ENCODE assay signal across 8 mouse cellular contexts in the genomic region with DNA sequence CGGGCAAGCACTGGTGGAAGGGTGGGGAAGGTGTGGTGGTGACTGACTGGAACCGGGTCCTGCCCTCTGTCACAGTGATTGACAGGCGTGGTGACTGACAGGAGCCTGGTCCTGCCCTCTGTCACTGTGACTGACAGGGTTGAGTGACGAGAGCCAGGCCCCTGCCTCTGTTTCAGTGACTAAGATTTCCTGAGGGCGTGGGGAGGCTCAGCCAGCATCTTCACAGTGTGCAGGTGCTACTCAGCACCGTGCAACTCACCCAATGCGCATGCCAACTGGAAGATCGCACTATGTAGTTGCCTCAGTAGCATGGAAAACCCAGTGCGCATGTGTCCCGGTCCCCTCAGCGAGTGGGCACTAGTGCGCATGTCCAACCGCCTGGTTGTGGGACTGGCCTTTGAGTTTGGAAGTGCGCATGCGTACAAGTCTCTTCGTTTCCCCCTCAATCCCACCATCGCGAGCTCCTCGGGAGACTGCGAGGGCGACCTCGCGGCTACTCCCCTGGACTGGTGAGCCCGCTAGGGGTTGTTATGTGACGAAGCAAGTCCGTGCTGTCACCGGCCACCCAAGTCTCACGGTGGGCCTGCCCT. TPM values are rescaled to one million over a fixed set of nuclear protein-coding genes. Genes with fewer than 3 reads are reported as not detected.
DNase-seq lines count a peak whose midpoint lies in the region; ATAC-seq and TF ChIP-seq lines count a peak whose summit lies in the region.

No protein-coding gene starts in this region.

- ATAC-seq in heart, embryonic 14.5 days (ENCODE audit: insufficient number of reproducible peaks, insufficient read depth, low FRiP score, low read depth): peak; percentile 87
- peak; percentile 88 for ATAC-seq in liver, embryonic 14.5 days (ENCODE audit: insufficient read depth)
- peak; percentile 95 for ATAC-seq in neural tube, embryonic 11.5 days (ENCODE audit: insufficient read depth, low FRiP score, low TSS enrichment)
- peak; percentile 92 for ATAC-seq in stomach, postnatal 0 days (ENCODE audit: low FRiP score, low TSS enrichment)

- peak overlapping the region; percentile 90 to 92 for H3K27ac ChIP-seq in heart, embryonic 14.5 days (replicated peaks in 1 of 2; ENCODE audit: control insufficient read depth in 1 of 2, insufficient read depth in 1 of 2, low read depth in 2 of 2, low read length in 2 of 2)
- H3K27ac ChIP-seq in liver, embryonic 14.5 days: peak overlapping the region; percentile 82
- H3K27ac ChIP-seq in neural tube, embryonic 11.5 days (ENCODE audit: low read depth, low read length): peak overlapping the region; percentile 57; the same call in 1 of the 2 replicates
- peak overlapping the region; percentile 96 for H3K27ac ChIP-seq in stomach, postnatal 0 days (replicated peaks)

- H3K36me3 ChIP-seq in heart, embryonic 14.5 days (ENCODE audit: control insufficient read depth, insufficient read depth, low read length): no peaks in the 10 kb centered on the region
- no peaks in the 10 kb centered on the region for H3K36me3 ChIP-seq in liver, embryonic 14.5 days (replicated peaks; ENCODE audit: control insufficient read depth, insufficient read depth, low read depth)
- no peaks in the 10 kb centered on the region; the same call in 1 of the 2 replicates for H3K36me3 ChIP-seq in neural tube, embryonic 11.5 days (ENCODE audit: control insufficient read depth, insufficient read depth, low read length)
- H3K36me3 ChIP-seq in stomach, postnatal 0 days (ENCODE audit: control insufficient read depth, insufficient read depth, low read length): no peaks in the 10 kb centered on the region

- H3K4me3 ChIP-seq in heart, embryonic 14.5 days (ENCODE audit: control insufficient read depth in 1 of 2, insufficient read depth in 1 of 2, low read depth in 1 of 2, low read length in 2 of 2): peak overlapping the region; percentile 58 to 71
- peak overlapping the region; percentile 79 to 84 for H3K4me3 ChIP-seq in liver, embryonic 14.5 days (ENCODE audit: insufficient read depth in 1 of 2, low read depth in 2 of 2, low read length in 2 of 2)
- peak overlapping the region; percentile 75 for H3K4me3 ChIP-seq in neural tube, embryonic 11.5 days (ENCODE audit: low read depth, low read length)
- H3K4me3 ChIP-seq in stomach, postnatal 0 days (ENCODE audit: low read depth, low read length): peak overlapping the region; percentile 81

- no peak for TF ChIP-seq EP300 in liver, embryonic 14.5 days (IDR thresholded peaks at IDR 0.05; ENCODE audit: low read depth)
- TF ChIP-seq EP300 in stomach, postnatal 0 days (optimal IDR thresholded peaks at IDR 0.05): no peak

- H3K27me3 ChIP-seq in heart, embryonic 14.5 days (ENCODE audit: control insufficient read depth, insufficient read depth, low read length): no peaks in the 10 kb centered on the region
- H3K27me3 ChIP-seq in liver, embryonic 14.5 days (ENCODE audit: control insufficient read depth, insufficient read depth, low read length): no peaks in the 10 kb centered on the region
- H3K27me3 ChIP-seq in neural tube, embryonic 11.5 days (ENCODE audit: control insufficient read depth, insufficient read depth, low read length): no peaks in the 10 kb centered on the region
- H3K27me3 ChIP-seq in stomach, postnatal 0 days (ENCODE audit: control insufficient read depth, insufficient read depth, low read length): no peaks in the 10 kb centered on the region

- peak overlapping the region; percentile 95 for H3K4me2 ChIP-seq in heart, embryonic 14.5 days (ENCODE audit: low read length)
- H3K4me2 ChIP-seq in liver, embryonic 14.5 days (ENCODE audit: low read depth): peak overlapping the region; percentile 96
- H3K4me2 ChIP-seq in neural tube, embryonic 11.5 days (ENCODE audit: low read depth): peak overlapping the region; percentile 89
- peak overlapping the region; percentile 98 for H3K4me2 ChIP-seq in stomach, postnatal 0 days (replicated peaks; ENCODE audit: low read depth)

- 0 out of 2 replicates have a peak, but pooled peaks cover 3% of the 10 kb centered on the region for H3K9me3 ChIP-seq in heart, embryonic 14.5 days (ENCODE audit: control insufficient read depth, low read length)
- no peaks in the 10 kb centered on the region for H3K9me3 ChIP-seq in liver, embryonic 14.5 days (ENCODE audit: control insufficient read depth, low read length)
- peaks cover 10% of the 10 kb centered on the region for H3K9me3 ChIP-seq in neural tube, embryonic 11.5 days (ENCODE audit: control insufficient read depth, low read length)
- no peaks in the 10 kb centered on the region for H3K9me3 ChIP-seq in stomach, postnatal 0 days (ENCODE audit: control insufficient read depth, low read length)

- WGBS in heart, embryonic 14.5 days: 2% methylated on average over 28 of the region's 28 CpGs
- under 1% methylated on average over 28 of the region's 28 CpGs for WGBS in liver, embryonic 14.5 days (ENCODE audit: insufficient replicate concordance)
- whole genome bisulfite sequencing in neural tube, embryonic 11.5 days: under 1% methylated on average over 28 of the region's 28 CpGs
- under 1% methylated on average over 28 of the region's 28 CpGs for WGBS in stomach, postnatal 0 days

- peak; percentile 16 for TF ChIP-seq CTCF in liver, embryonic 14.5 days (IDR thresholded peaks at IDR 0.05; ENCODE audit: low read depth)
- TF ChIP-seq CTCF in stomach, postnatal 0 days (IDR thresholded peaks at IDR 0.05; ENCODE audit: low read depth): peak; percentile 15

- peak; percentile 99 for DNase-seq in CD4-positive, CD25-positive, alpha-beta regulatory T cell, adult 2 months (ENCODE audit: low read depth, low spot score)
- DNase-seq in brain, embryonic 18.5 days (ENCODE audit: low read depth, low spot score): peak; percentile 97
- peak; percentile 93 for DNase-seq in fibroblast of lung, adult 2 months (ENCODE audit: low read depth)
- peak; percentile 97 to 98 for DNase-seq in kidney, postnatal 25 days
- peak; percentile 88 to 91 (median 88) for DNase-seq in liver, embryonic 14.5 days (ENCODE audit: low read depth in 3 of 3, low spot score in 3 of 3)
- DNase-seq in neural tube, embryonic 11.5 days (ENCODE audit: low spot score): peak; percentile 96
- peak; percentile 94 for DNase-seq in stomach, postnatal 0 days (ENCODE audit: low spot score)

- H3K4me1 ChIP-seq in heart, embryonic 14.5 days (ENCODE audit: control insufficient read depth in 2 of 2, insufficient read depth in 2 of 2, low read length in 2 of 2): peaks cover 2 to 11% of the 10 kb centered on the region in 2 experiments; a peak in 1 of 4 replicates
- peaks cover 6 to 11% of the 10 kb centered on the region in 2 experiments for H3K4me1 ChIP-seq in liver, embryonic 14.5 days (replicated peaks; ENCODE audit: control insufficient read depth in 2 of 2, insufficient read depth in 2 of 2, low read length in 1 of 2)
- H3K4me1 ChIP-seq in neural tube, embryonic 11.5 days (ENCODE audit: control insufficient read depth, insufficient read depth, low read length): peaks cover 5% of the 10 kb centered on the region; the same call in 1 of the 2 replicates
- no peaks in the 10 kb centered on the region; the same call in 1 of the 2 replicates for H3K4me1 ChIP-seq in stomach, postnatal 0 days (replicated peaks; ENCODE audit: control insufficient read depth, insufficient read depth)

- peak overlapping the region; percentile 81 for H3K9ac ChIP-seq in heart, embryonic 14.5 days (ENCODE audit: low read length)
- peak overlapping the region; percentile 77 for H3K9ac ChIP-seq in liver, embryonic 14.5 days (replicated peaks)
- peak overlapping the region; percentile 71 for H3K9ac ChIP-seq in neural tube, embryonic 11.5 days (ENCODE audit: low read length)
- H3K9ac ChIP-seq in stomach, postnatal 0 days (ENCODE audit: low read length): peak overlapping the region; percentile 79

RNA-seq across cellular contexts. Expression of gene Gm10775, which starts 18.7 kb away (rescaled TPM):
- polyA plus RNA-seq in heart, embryonic 14.5 days (2014; fragmentation: Nextera tagmentation; extraction: Ambion mirVana): not detected in 2 replicates
- not detected in 2 replicates for polyA plus RNA-seq in liver, embryonic 14.5 days (2012; rRNA removed)
- polyA plus RNA-seq in liver, embryonic 14.5 days (2014; fragmentation: Nextera tagmentation; extraction: Ambion mirVana): not detected in 2 replicates
- not detected in 2 replicates for polyA plus RNA-seq in neural tube, embryonic 11.5 days (2014; fragmentation: Nextera tagmentation; extraction: Ambion mirVana)
- not detected in 2 replicates for polyA plus RNA-seq in stomach, postnatal 0 days (2015; fragmentation: Nextera tagmentation; extraction: Ambion mirVana)

RNA-seq across cellular contexts. Expression of gene Nlrp4f, which starts 34.8 kb away (rescaled TPM):
- polyA plus RNA-seq in heart, embryonic 14.5 days (2014; fragmentation: Nextera tagmentation; extraction: Ambion mirVana): not detected in 2 replicates
- polyA plus RNA-seq in liver, embryonic 14.5 days (2012; rRNA removed): not detected in 2 replicates
- polyA plus RNA-seq in liver, embryonic 14.5 days (2014; fragmentation: Nextera tagmentation; extraction: Ambion mirVana): 0.17 TPM in 1 of 2 replicates, not detected in the other
- polyA plus RNA-seq in neural tube, embryonic 11.5 days (2014; fragmentation: Nextera tagmentation; extraction: Ambion mirVana): 0.08 TPM in 1 of 2 replicates, not detected in the other
- polyA plus RNA-seq in stomach, postnatal 0 days (2015; fragmentation: Nextera tagmentation; extraction: Ambion mirVana): not detected in 2 replicates

RNA-seq across cellular contexts. Expression of gene Zfp369, which starts 38.0 kb away (rescaled TPM):
- polyA plus RNA-seq in heart, embryonic 14.5 days (2014; fragmentation: Nextera tagmentation; extraction: Ambion mirVana): 16.2 and 17.3 TPM in 2 replicates
- 6.8 and 8.9 TPM in 2 replicates for polyA plus RNA-seq in liver, embryonic 14.5 days (2012; rRNA removed)
- polyA plus RNA-seq in liver, embryonic 14.5 days (2014; fragmentation: Nextera tagmentation; extraction: Ambion mirVana): 4.3 and 4.5 TPM in 2 replicates
- 18.0 and 20.1 TPM in 2 replicates for polyA plus RNA-seq in neural tube, embryonic 11.5 days (2014; fragmentation: Nextera tagmentation; extraction: Ambion mirVana)
- 3.9 and 4.6 TPM in 2 replicates for polyA plus RNA-seq in stomach, postnatal 0 days (2015; fragmentation: Nextera tagmentation; extraction: Ambion mirVana)

Comparison
In these comparisons a context has a peak if more than half of its experiments do, and no peak if none do; other contexts are left out.
1. Peak in every context shown above with its lines: DNase-seq, ATAC-seq, H3K4me3 ChIP-seq and H3K27ac ChIP-seq.